Mouse (Mus musculus): ENCODE data around the gene Atp6v1d. TPM values are rescaled to one million over a fixed set of nuclear protein-coding genes. Genes with fewer than 3 reads are reported as not detected.

The Atp6v1d gene
- total RNA-seq, 1 experiment from 2014 or later, result 51.9 TPM

GRCm38 (mm10) chr12:78814437-78814836, 47.0 kb downstream of the Atp6v1d start:
- no peak for ATAC-seq (replicated peaks; ENCODE audit: insufficient number of reproducible peaks, low FRiP score, low TSS enrichment, poor library complexity, severe bottlenecking)

- no peak for ATAC-seq (replicated peaks; ENCODE audit: insufficient number of reproducible peaks, low FRiP score, low TSS enrichment, poor library complexity, severe bottlenecking)
Observed at GRCm38 (mm10) chr12:78801836-78802235, 59.6 kb downstream of the Atp6v1d start.

GRCm38 (mm10) chr12:78800036-78800435, 61.4 kb downstream of the Atp6v1d start:
- no peak for ATAC-seq (replicated peaks; ENCODE audit: insufficient number of reproducible peaks, low FRiP score, low TSS enrichment, poor library complexity, severe bottlenecking)

GRCm38 (mm10) chr12:78794236-78794635, 67.2 kb downstream of the Atp6v1d start:
- no peak for ATAC-seq (replicated peaks; ENCODE audit: insufficient number of reproducible peaks, low FRiP score, low TSS enrichment, poor library complexity, severe bottlenecking)

GRCm38 (mm10) chr12:78790791-78791190, 70.6 kb downstream of the Atp6v1d start:
- ATAC-seq (replicated peaks; ENCODE audit: insufficient number of reproducible peaks, low FRiP score, low TSS enrichment, poor library complexity, severe bottlenecking), result no peak

Other genes starting within 250 kb of the Atp6v1d start
- 2.4 TPM in 1 of 3 replicates, not detected in the others for gene Fam71d, start 170.1 kb downstream of the Atp6v1d start, total RNA-seq (2017)
- gene Mpp5, start 112.7 kb downstream of the Atp6v1d start, total RNA-seq (2017), result 13.7 to 57.8 TPM (median 16.3 TPM) in 3 replicates
- gene Eif2s1, start 181 bp upstream of the Atp6v1d start, total RNA-seq (2017), result 55.0 to 78.3 TPM (median 61.4 TPM) in 3 replicates
- gene Plek2, start 45.3 kb upstream of the Atp6v1d start, total RNA-seq (2017), result not detected in 3 replicates
- 47.0 to 75.7 TPM (median 65.1 TPM) in 3 replicates for gene Tmem229b, start 146.0 kb upstream of the Atp6v1d start, total RNA-seq (2017)
- gene Plekhh1, start 167.5 kb upstream of the Atp6v1d start, total RNA-seq (2017), result 0.29 to 0.32 TPM in 2 of 3 replicates, not detected in the other
- 8.3 to 19.9 TPM (median 8.3 TPM) in 3 replicates for gene Pigh, start 228.0 kb upstream of the Atp6v1d start, total RNA-seq (2017)